Mouse (Mus musculus): ENCODE measurements around the gene Vstm4.

GRCm38 (mm10) chr14:32812429-32812828, 44.1 kb upstream of the Vstm4 start:
- TF ChIP-seq CTCF (IDR thresholded peaks at IDR 0.05; ENCODE audit: low read depth, low read length) (no peak), POLR2A (IDR thresholded peaks at IDR 0.05; ENCODE audit: borderline replicate concordance, low read depth, low read length) (no peak)
